Mouse (Mus musculus) midbrain, embryonic 15.5 days (tissue): Measurements from ENCODE around the gene Spink4. TPM values are rescaled to one million over a fixed set of nuclear protein-coding genes. Genes with fewer than 3 reads are reported as not detected.
A peak's percentile ranks its signal among the peaks of the same experiment; 100 is the strongest.

Source experiments
- ATAC-seq: fragments of 200-750 bp; cut with Nextera tagmentation; replicated peaks from 2 replicates; pipeline ENCODE4 v1.8.0; 2017; ENCODE audit warnings: moderate TSS enrichment
- H3K27ac ChIP-seq: fragments of 300-500 bp; sonication (generic); 2 replicates; pipeline ENCODE4 v1.5.1; 2015; ENCODE audit warnings: mild to moderate bottlenecking, inconsistent platforms
- H3K27me3 ChIP-seq: fragments of 300-500 bp; sonication (generic); replicated peaks from 2 replicates; pipeline ENCODE4 v1.6.1; 2015; ENCODE audit warnings: inconsistent platforms
- H3K36me3 ChIP-seq: fragments of 300-500 bp; sonication (generic); replicated peaks from 2 replicates; pipeline ENCODE4 v1.6.1; 2015; ENCODE audit warnings: inconsistent platforms
- H3K4me1 ChIP-seq: fragments of 300-500 bp; sonication (generic); 2 replicates; pipeline ENCODE4 v1.6.1; 2015; ENCODE audit warnings: inconsistent platforms
- H3K4me2 ChIP-seq: fragments of 300-500 bp; sonication (generic); 2 replicates; pipeline ENCODE4 v1.6.1; 2015; ENCODE audit warnings: inconsistent platforms, mild to moderate bottlenecking, moderate library complexity
- H3K4me3 ChIP-seq: fragments of 300-500 bp; sonication (generic); 2 replicates; pipeline ENCODE4 v1.5.1; 2015; ENCODE audit warnings: mild to moderate bottlenecking, inconsistent platforms
- H3K9ac ChIP-seq: fragments of 300-500 bp; sonication (generic); 2 replicates; pipeline ENCODE4 v1.6.1; 2015; ENCODE audit warnings: mild to moderate bottlenecking, inconsistent platforms
- H3K9me3 ChIP-seq: fragments of 300-500 bp; sonication (generic); 2 replicates; pipeline ENCODE4 v1.6.1; 2016; ENCODE audit warnings: inconsistent platforms
- WGBS: fragments of 180-500 bp; shearing (Covaris S2); methylation state at CpG from one replicate; pipeline ENCODE4 v1.1.7; 2015; ENCODE audit warnings: mixed read lengths; 5-methylcytosine and 5-hydroxymethylcytosine counted together
- polyA plus RNA-seq: library from polyadenylated mRNA; unstranded; fragments of >200 nt; fragmentation: Nextera tagmentation; extraction: Ambion mirVana; gene quantifications from 2 replicates; pipeline ENCODE4 v1.2.1, GENCODE M21; 2015

The Spink4 gene
- polyA plus RNA-seq, 1 experiment from 2014 or later: not detected

DNA sequence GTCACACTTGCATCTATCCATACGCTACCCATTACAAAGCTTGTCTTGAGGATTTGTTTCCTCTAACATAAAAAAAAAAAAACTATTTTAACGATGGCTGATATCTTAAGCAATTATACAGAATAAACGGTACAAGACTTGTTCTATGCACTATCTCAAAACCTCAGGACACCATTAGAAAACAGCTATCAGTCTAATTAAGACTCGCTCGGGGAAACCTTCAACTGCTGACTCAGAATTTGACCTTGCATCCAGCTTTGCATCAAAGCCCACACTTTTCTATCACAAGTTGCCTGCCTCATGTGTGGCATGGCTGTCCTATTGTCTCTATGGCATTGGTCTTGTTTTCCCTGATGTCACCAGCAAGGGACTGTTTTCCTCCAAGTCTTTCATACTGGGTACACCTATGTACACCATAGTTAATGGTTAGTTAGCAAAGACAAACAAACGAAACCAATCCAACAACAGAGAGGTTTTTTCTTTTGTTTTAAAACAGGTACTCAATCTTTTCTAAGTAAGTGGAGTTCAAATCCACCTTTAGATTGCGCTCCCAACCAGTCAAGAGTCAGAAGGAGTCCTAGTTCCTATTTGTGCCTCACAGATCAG, 26.8 kb downstream of the Spink4 start:
- Histone ChIP-seq H3K27me3 (no peaks in the 10 kb centered on the region), H3K4me1 (peaks cover 32% of the 10 kb centered on the region), H3K9me3 (no peaks in the 10 kb centered on the region), H3K4me3 (peak overlapping the region; percentile 63), H3K27ac (no peak overlapping the region), H3K4me2 (peak overlapping the region; percentile 77), H3K9ac (no peak overlapping the region), H3K36me3 (peaks cover 29% of the 10 kb centered on the region)
- no peak for ATAC-seq
- 92% methylated on average over 7 of the region's 7 CpGs for WGBS

DNA sequence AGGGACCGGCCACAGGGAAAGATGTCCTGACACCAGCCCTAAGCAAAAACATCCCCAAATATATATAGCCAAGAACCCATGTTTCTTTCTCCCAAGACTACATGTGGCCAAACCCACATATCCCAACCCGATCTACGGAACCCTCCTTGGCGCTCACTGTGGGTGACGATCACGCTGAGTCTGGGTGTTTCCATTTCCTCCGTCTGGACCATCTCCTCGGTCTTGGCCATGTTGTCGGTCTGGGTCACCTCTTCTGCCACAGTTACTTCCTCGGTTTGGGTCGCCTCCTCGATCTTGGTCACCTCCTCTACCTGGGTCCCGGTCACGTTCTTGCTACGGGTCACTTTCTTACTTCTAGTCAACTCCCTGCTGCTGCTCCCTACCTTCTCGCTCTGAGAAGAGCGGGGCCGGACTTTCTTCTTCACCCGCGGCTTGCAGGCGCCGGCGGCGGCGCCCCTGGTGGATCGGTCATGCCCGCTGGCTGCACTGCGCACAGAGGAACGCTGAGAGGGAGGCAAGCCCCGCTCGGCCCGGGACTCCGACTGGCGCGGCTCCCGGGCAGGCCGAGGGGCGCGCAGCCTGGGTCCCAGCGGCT, 27.8 kb downstream of the Spink4 start:
- Histone ChIP-seq H3K9me3 (no peaks in the 10 kb centered on the region), H3K27ac (peak overlapping the region; percentile 77), H3K9ac (peak overlapping the region; percentile 68), H3K4me2 (peak overlapping the region; percentile 77), H3K4me3 (peak overlapping the region; percentile 63), H3K4me1 (peaks cover 32% of the 10 kb centered on the region), H3K36me3 (peaks cover 27% of the 10 kb centered on the region), H3K27me3 (no peaks in the 10 kb centered on the region)
- under 1% methylated on average over 40 of the region's 40 CpGs for WGBS
- no peak; the same call in 1 of the 2 replicates for ATAC-seq

DNA sequence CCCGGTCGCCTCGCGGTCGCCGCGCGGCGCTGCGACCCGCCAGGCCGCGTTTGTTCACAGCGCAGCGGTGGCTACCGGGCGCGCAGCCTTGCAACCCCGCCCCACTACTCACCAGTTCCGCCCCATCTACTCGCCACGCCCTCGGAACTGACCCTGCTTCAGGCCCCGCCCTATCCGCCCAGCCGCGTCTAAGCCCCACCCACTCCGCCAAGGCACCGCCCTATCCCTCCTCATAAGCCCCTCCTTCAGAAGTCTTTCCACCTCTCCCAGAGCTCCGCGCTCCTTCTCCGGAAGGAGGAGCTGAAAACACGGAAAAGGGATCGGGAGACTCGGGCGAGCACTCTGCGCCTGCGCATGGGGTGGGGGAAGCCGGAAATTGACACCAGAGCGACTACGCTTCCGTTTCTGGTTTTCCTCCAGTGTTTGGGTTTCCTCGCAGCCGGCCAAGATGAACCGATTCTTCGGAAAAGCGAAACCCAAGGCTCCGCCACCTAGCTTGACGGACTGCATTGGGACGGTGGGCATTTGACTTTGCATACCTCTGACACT, 28.4 kb downstream of the Spink4 start, which contains the start of the genes Bag1 and Chmp5:
Gene Bag1, minus strand, starts transcription at position 135 of the 549 bp plus-strand sequence.
Gene Chmp5, plus strand, starts transcription at position 248 of the 549 bp plus-strand sequence.
- Histone ChIP-seq H3K4me3 (peak within 1 kb of the TSS; percentile 63), H3K4me2 (peak within 1 kb of the TSS; percentile 82), H3K27me3 (no peaks in the 10 kb centered on the region), H3K27ac (peak within 1 kb of the TSS; percentile 77), H3K9me3 (no peaks in the 10 kb centered on the region), H3K9ac (peak within 1 kb of the TSS; percentile 68), H3K4me1 (peaks cover 32% of the 10 kb centered on the region), H3K36me3 (peaks cover 29% of the 10 kb centered on the region)
- ATAC-seq: peak; percentile 97
- WGBS: 0% methylated on average over 50 of the region's 50 CpGs

DNA sequence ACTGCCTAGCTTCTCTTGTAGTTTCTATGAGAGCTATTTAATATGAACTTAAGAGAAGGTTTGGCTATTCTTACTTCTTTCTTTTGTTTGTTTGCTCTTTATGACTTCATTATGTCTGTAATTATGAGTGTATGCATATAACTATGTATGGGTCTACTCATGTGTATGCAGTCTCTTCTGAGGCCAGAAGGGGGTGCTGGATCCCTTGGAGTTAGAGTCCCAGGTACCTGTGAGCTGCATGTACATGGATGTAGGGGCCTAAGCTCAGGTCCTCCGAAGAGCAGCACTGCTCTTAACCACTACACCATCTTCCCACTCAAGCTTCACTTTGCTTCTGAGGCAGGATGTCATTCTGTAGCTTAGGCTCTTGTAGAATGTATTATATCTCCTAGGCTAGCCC, 33.7 kb downstream of the Spink4 start:
- Histone ChIP-seq H3K4me3 (no peak overlapping the region), H3K27me3 (no peaks in the 10 kb centered on the region), H3K9me3 (no peaks in the 10 kb centered on the region), H3K9ac (no peak overlapping the region), H3K4me2 (no peak overlapping the region), H3K27ac (no peak overlapping the region), H3K36me3 (peaks cover 51% of the 10 kb centered on the region), H3K4me1 (peaks cover 14% of the 10 kb centered on the region)
- no peak for ATAC-seq
- 97% methylated on average over 1 of the region's 1 CpGs for WGBS

DNA sequence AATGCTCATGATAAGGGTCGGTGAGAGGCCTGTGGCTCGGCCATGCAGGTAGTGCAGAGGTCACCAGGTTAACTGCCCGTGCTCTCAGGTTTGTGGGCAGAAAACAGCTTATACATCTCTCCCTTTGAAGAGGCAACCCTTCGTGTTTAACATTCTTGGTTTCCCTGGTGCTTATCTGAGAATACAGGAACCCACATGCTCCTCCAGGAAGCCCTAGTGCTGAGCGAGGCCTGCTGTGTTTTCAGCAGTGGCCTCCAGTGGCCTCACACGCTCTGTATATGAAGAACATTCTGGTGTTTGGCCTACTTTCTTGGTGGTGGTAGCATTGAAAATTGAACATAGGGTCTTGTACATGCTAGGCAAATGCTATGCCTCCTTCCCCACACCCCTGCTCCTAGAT, 36.1 kb downstream of the Spink4 start:
- no peak overlapping the region for H3K9ac ChIP-seq
- H3K4me2 ChIP-seq: no peak overlapping the region
- no peak for ATAC-seq
- no peak overlapping the region for H3K27ac ChIP-seq
- H3K27me3 ChIP-seq: no peaks in the 10 kb centered on the region
- WGBS: 94% methylated on average over 6 of the region's 6 CpGs
- no peaks in the 10 kb centered on the region for H3K9me3 ChIP-seq
- peaks cover 60% of the 10 kb centered on the region for H3K36me3 ChIP-seq
- H3K4me3 ChIP-seq: no peak overlapping the region
- no peaks in the 10 kb centered on the region for H3K4me1 ChIP-seq

DNA sequence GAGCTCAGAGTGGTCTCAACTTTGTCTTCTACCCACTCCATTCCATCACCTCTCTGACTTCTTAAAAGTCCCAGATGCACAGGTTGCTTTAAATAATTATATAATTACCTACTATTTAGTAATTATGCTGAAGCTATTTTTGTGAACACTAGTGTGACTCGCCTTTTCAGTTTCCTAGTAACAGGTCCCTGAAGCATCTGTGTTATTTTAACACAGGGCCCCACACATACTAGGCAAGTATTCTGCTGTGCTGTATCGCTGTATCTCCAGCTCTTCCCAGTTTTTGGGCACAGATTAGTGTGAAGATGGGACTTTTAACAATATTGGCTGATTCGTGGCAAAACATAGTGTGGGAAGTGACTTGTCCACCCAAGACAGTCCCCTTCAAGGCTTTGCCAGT, 43.7 kb downstream of the Spink4 start:
- no peak overlapping the region for H3K27ac ChIP-seq
- ATAC-seq: no peak
- no peak overlapping the region for H3K4me2 ChIP-seq
- no peak overlapping the region for H3K9ac ChIP-seq
- no peak overlapping the region for H3K4me3 ChIP-seq
- 92% methylated on average over 3 of the region's 3 CpGs for WGBS
- H3K4me1 ChIP-seq: no peaks in the 10 kb centered on the region
- H3K36me3 ChIP-seq: peaks cover 61% of the 10 kb centered on the region
- no peaks in the 10 kb centered on the region for H3K9me3 ChIP-seq
- H3K27me3 ChIP-seq: no peaks in the 10 kb centered on the region

DNA sequence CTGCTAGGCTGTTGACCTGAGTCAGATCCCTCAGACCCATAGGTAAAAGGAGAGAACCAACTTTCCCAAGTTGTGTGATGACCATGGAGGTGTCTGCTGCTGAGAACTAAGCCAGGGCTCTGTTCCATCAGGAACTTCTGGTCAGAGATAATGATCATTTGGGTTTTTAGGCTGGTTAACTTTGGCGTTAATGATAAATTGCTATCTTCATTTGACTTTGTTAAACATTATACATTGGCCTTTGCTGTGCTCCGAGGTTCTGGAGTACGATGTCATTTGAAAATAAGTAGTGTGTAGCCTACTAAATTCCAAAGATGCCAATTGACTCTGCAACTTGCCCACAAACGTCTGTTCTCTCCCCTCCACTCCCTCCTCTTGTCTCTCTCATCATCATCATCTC, 49.3 kb downstream of the Spink4 start:
- no peak for ATAC-seq

DNA sequence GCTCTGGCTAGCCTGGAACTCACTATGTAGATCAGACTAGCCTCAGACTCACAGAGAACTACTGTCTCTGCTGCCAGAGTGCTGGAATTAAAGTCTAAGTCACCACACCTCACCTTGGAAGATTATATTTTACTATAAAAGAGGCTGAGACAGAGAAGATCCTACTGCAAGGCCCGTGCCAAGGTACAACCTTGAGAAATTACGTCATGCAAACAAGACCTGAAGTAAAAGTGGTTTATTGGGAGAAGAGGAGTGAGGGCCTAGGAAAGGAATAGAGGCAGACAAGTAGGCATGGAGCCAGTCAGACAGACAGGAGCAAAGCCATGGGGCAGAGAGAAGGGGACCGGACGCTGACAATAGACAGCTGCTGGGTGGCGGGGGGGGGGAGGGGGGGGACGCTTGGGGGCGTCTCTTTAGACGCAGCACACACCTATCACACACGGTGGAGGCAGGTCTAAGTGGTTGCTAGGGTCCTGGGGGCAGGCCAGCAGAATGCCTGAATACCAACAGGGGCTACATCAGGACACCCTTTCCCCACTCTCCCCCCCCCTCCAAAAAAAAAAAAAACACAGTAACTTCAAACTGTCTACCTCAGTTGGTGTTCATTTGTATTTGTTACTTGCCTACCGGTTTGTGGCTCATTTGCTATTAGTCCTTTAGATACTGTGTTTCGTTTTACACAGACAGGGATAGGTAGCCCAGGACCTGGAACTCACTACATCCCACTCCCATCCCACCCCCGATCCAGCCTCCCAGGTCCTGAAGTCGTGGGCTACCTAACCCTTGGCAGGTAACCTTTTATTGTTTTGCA, 50.1 kb downstream of the Spink4 start:
- Histone ChIP-seq H3K27ac (peak overlapping the region; percentile 95), H3K36me3 (peaks cover 18% of the 10 kb centered on the region), H3K4me3 (peak overlapping the region; percentile 98), H3K4me2 (peak overlapping the region; percentile 73), H3K9ac (peak overlapping the region; percentile 79), H3K27me3 (no peaks in the 10 kb centered on the region), H3K4me1 (peaks cover 24% of the 10 kb centered on the region), H3K9me3 (no peaks in the 10 kb centered on the region)
- WGBS: 11% methylated on average over 13 of the region's 13 CpGs
- ATAC-seq: peak; percentile 66

More for the DNA sequence above, 49.3 kb downstream of the Spink4 start:
- Histone ChIP-seq H3K4me1 (peaks cover 24% of the 10 kb centered on the region), H3K27ac (no peak overlapping the region), H3K36me3 (peaks cover 22% of the 10 kb centered on the region), H3K4me2 (no peak overlapping the region), H3K27me3 (no peaks in the 10 kb centered on the region), H3K9me3 (no peaks in the 10 kb centered on the region), H3K9ac (no peak overlapping the region), H3K4me3 (no peak overlapping the region)
- WGBS: 86% methylated on average over 4 of the region's 4 CpGs

DNA sequence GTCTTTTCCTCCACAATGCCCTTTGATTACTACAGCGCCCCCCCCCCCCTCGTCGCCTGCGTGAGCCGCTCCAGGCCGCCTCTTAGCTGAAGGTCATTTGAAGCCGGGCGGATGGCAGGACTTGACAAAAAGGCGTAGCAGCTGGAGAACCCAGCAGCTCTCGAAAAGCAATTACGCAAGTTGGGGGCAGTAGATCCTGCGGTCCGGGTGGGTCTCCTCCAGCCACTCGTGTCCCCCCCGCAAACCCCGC, 50.7 kb downstream of the Spink4 start:
- 2% methylated on average over 16 of the region's 16 CpGs for WGBS
- Histone ChIP-seq H3K4me3 (peak overlapping the region; percentile 98), H3K4me1 (peaks cover 24% of the 10 kb centered on the region), H3K9ac (peak overlapping the region; percentile 79), H3K9me3 (no peaks in the 10 kb centered on the region), H3K27me3 (no peaks in the 10 kb centered on the region), H3K27ac (peak overlapping the region; percentile 95), H3K4me2 (peak overlapping the region; percentile 73), H3K36me3 (peaks cover 18% of the 10 kb centered on the region)
- ATAC-seq: no peak

DNA sequence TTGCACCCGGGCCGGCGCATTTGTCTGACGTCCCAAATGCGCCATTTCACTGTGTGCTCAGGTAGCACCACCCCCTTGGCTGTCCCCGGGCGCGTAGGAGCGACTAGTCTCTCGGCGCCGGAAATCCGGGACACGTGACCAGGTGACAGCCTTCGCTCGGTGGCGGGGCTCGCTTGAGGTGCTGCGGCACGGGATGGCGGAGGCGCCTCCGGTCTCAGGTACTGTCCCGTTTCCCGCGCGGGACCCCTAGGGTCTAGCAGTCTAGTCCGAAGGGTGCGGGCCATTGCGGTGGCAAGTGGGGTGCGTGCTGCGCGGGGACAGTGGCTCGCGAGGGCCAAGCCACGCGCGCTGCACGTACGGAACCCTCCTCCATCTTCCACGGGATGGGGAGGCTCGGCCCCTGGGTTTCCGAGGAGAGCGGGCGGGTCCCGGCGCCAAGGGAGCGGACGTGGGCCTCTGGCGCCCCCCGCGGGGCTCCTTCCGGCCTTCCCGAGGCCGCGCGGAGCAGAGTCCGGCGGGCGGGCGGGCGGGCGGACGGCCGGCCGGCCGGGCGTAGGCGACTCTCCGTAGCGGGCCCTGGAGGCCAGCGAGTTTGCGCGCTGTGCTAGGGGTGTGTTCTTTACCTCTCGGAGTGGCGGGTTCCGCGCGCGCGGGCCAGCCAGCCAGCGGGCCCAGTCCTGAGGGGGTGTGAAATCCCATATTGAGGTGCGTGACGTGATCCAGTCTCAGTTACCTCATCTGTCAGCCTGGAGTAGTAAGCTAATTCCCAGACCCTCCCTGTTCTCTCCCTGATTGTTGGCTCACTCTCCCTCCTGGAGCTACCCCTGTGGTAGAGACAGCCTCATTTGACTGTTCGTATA, 51.2 kb downstream of the Spink4 start, which contains the start of gene Nfx1:
Gene Nfx1, plus strand, starts transcription at position 65 of the 860 bp plus-strand sequence.
- H3K36me3 ChIP-seq: peaks cover 14% of the 10 kb centered on the region
- H3K9me3 ChIP-seq: no peaks in the 10 kb centered on the region
- peak within 1 kb of the TSS; percentile 95 for H3K27ac ChIP-seq
- peak within 1 kb of the TSS; percentile 79 for H3K9ac ChIP-seq
- peak within 1 kb of the TSS; percentile 98 for H3K4me3 ChIP-seq
- peak within 1 kb of the TSS; percentile 73 for H3K4me2 ChIP-seq
- peak; percentile 98 for ATAC-seq
- peaks cover 24% of the 10 kb centered on the region for H3K4me1 ChIP-seq
- H3K27me3 ChIP-seq: no peaks in the 10 kb centered on the region
- WGBS: under 1% methylated on average over 79 of the region's 85 CpGs

DNA sequence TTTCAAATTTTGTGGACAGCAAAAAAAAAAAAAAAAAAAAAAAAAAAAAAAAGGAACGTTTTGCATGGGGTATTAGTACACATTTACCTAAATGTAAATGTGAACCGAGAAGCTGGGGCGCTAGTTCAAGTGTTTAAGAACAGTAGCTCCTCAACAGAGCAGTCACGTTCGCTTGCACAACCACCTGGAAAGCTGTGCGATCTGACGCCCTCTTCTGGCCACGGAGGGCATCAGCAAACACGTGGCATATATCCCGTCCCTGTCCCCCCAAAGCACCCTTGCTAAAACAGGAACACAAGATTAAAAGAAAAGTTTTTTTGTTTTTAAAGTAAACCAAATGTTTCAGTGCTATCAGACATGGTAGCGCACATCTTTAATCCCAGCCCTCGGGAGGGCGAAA, 51.9 kb downstream of the Spink4 start:
- Histone ChIP-seq H3K36me3 (peaks cover 8% of the 10 kb centered on the region; the same call in 1 of the 2 replicates), H3K27me3 (no peaks in the 10 kb centered on the region), H3K9me3 (no peaks in the 10 kb centered on the region), H3K4me2 (peak overlapping the region; percentile 73), H3K9ac (peak overlapping the region; percentile 79), H3K4me1 (peaks cover 24% of the 10 kb centered on the region), H3K4me3 (peak overlapping the region; percentile 98), H3K27ac (peak overlapping the region; percentile 95; the same call in 1 of the 2 replicates)
- no peak for ATAC-seq
- WGBS: 25% methylated on average over 13 of the region's 13 CpGs
